In genomic region chr2:26342044-26342443, GRCm38 (mm10) we compare ENCODE assay signal across 8 mouse cellular contexts. TPM values are rescaled to one million over a fixed set of nuclear protein-coding genes. Genes with fewer than 3 reads are reported as not detected.
DNase-seq lines count a peak whose midpoint lies in the region; ATAC-seq and TF ChIP-seq lines count a peak whose summit lies in the region.

No protein-coding gene starts in this region.

- 83% methylated on average over 10 of the region's 10 CpGs for WGBS in hindbrain, embryonic 12.5 days
- WGBS in hindbrain, embryonic 10.5 days: 88% methylated on average over 10 of the region's 10 CpGs
- WGBS in heart, embryonic 15.5 days: 20% methylated on average over 10 of the region's 10 CpGs
- WGBS in liver, postnatal 0 days (ENCODE audit: insufficient replicate concordance): 59% methylated on average over 10 of the region's 10 CpGs
- 28% methylated on average over 10 of the region's 10 CpGs for WGBS in stomach, embryonic 14.5 days

- no peaks in the 10 kb centered on the region for H3K27me3 ChIP-seq in hindbrain, embryonic 12.5 days
- H3K27me3 ChIP-seq in hindbrain, embryonic 10.5 days (ENCODE audit: insufficient read depth, poor library complexity, severe bottlenecking): no peaks in the 10 kb centered on the region
- H3K27me3 ChIP-seq in heart, embryonic 15.5 days: no peaks in the 10 kb centered on the region
- H3K27me3 ChIP-seq in liver, postnatal 0 days (ENCODE audit: insufficient read depth, low read length): no peaks in the 10 kb centered on the region
- H3K27me3 ChIP-seq in stomach, embryonic 14.5 days (ENCODE audit: control insufficient read depth, insufficient read depth, low read length): no peaks in the 10 kb centered on the region

- H3K36me3 ChIP-seq in hindbrain, embryonic 12.5 days: peaks cover 87% of the 10 kb centered on the region
- peaks cover 88% of the 10 kb centered on the region for H3K36me3 ChIP-seq in hindbrain, embryonic 10.5 days
- peaks cover 30% of the 10 kb centered on the region for H3K36me3 ChIP-seq in heart, embryonic 15.5 days
- H3K36me3 ChIP-seq in liver, postnatal 0 days (replicated peaks; ENCODE audit: insufficient read depth, low read length): no peaks in the 10 kb centered on the region; the same call in 1 of the 2 replicates
- peaks cover 61% of the 10 kb centered on the region for H3K36me3 ChIP-seq in stomach, embryonic 14.5 days (ENCODE audit: control insufficient read depth, insufficient read depth, low read length)

- no peak overlapping the region for H3K4me3 ChIP-seq in hindbrain, embryonic 12.5 days
- H3K4me3 ChIP-seq in hindbrain, embryonic 10.5 days: no peak overlapping the region
- H3K4me3 ChIP-seq in heart, embryonic 15.5 days: peak overlapping the region; percentile 10; the same call in 1 of the 2 replicates
- no peak overlapping the region for H3K4me3 ChIP-seq in liver, postnatal 0 days (ENCODE audit: low read depth, low read length)
- no peak overlapping the region for H3K4me3 ChIP-seq in stomach, embryonic 14.5 days (ENCODE audit: low read depth, low read length)

- no peak overlapping the region for H3K4me2 ChIP-seq in hindbrain, embryonic 12.5 days (replicated peaks)
- H3K4me2 ChIP-seq in heart, embryonic 15.5 days: peak overlapping the region; percentile 55
- H3K4me2 ChIP-seq in liver, postnatal 0 days (ENCODE audit: low read depth, low read length): no peak overlapping the region
- no peak overlapping the region for H3K4me2 ChIP-seq in stomach, embryonic 14.5 days (replicated peaks; ENCODE audit: low read depth, low read length)

- H3K4me1 ChIP-seq in hindbrain, embryonic 12.5 days: no peaks in the 10 kb centered on the region
- H3K4me1 ChIP-seq in hindbrain, embryonic 10.5 days (replicated peaks): no peaks in the 10 kb centered on the region
- peaks cover 52% of the 10 kb centered on the region for H3K4me1 ChIP-seq in heart, embryonic 15.5 days (replicated peaks)
- H3K4me1 ChIP-seq in liver, postnatal 0 days (ENCODE audit: insufficient read depth): peaks cover 7% of the 10 kb centered on the region
- H3K4me1 ChIP-seq in stomach, embryonic 14.5 days (ENCODE audit: control insufficient read depth, insufficient read depth, low read length): peaks cover 25% of the 10 kb centered on the region

- no peak for ATAC-seq in hindbrain, embryonic 12.5 days (ENCODE audit: low FRiP score)
- peak; percentile 66 for ATAC-seq in heart, embryonic 15.5 days (replicated peaks; ENCODE audit: insufficient number of reproducible peaks, insufficient read depth, low FRiP score, low read depth)
- ATAC-seq in liver, postnatal 0 days: peak; percentile 42
- ATAC-seq in stomach, embryonic 14.5 days (ENCODE audit: insufficient number of reproducible peaks, insufficient read depth, low FRiP score, low read depth): peak; percentile 86

- no peaks in the 10 kb centered on the region for H3K9me3 ChIP-seq in hindbrain, embryonic 12.5 days (replicated peaks)
- H3K9me3 ChIP-seq in hindbrain, embryonic 10.5 days: no peaks in the 10 kb centered on the region
- H3K9me3 ChIP-seq in heart, embryonic 15.5 days (replicated peaks): no peaks in the 10 kb centered on the region
- H3K9me3 ChIP-seq in liver, postnatal 0 days (ENCODE audit: low read length): no peaks in the 10 kb centered on the region
- no peaks in the 10 kb centered on the region for H3K9me3 ChIP-seq in stomach, embryonic 14.5 days (ENCODE audit: control insufficient read depth, low read depth, low read length)

- 0 out of 2 replicates have a peak overlapping the region, but pooled peaks have one; percentile 2 for H3K9ac ChIP-seq in hindbrain, embryonic 12.5 days
- H3K9ac ChIP-seq in heart, embryonic 15.5 days: 0 out of 2 replicates have a peak overlapping the region, but pooled peaks have one; percentile 32
- H3K9ac ChIP-seq in liver, postnatal 0 days (replicated peaks): no peak overlapping the region
- H3K9ac ChIP-seq in stomach, embryonic 14.5 days (replicated peaks; ENCODE audit: low read depth, low read length): no peak overlapping the region

- TF ChIP-seq CTCF in liver, postnatal 0 days (IDR thresholded peaks at IDR 0.05; ENCODE audit: low read depth): no peak

- DNase-seq in hindbrain, embryonic 10.5 days (ENCODE audit: low spot score): no peak
- peak; percentile 73 to 79 for DNase-seq in cerebellum, postnatal 10 days
- DNase-seq in kidney, postnatal 25 days: peak; percentile 68 to 81
- peak; percentile 57 for DNase-seq in liver, postnatal 0 days
- DNase-seq in embryo, embryonic 11 days: no peak

- peak overlapping the region; percentile 30; the same call in 1 of the 2 replicates for H3K27ac ChIP-seq in hindbrain, embryonic 12.5 days
- no peak overlapping the region for H3K27ac ChIP-seq in hindbrain, embryonic 10.5 days
- H3K27ac ChIP-seq in heart, embryonic 15.5 days: peak overlapping the region; percentile 96
- H3K27ac ChIP-seq in liver, postnatal 0 days (ENCODE audit: low read depth): peak overlapping the region; percentile 29; the same call in 1 of the 2 replicates
- H3K27ac ChIP-seq in stomach, embryonic 14.5 days (ENCODE audit: low read length): peak overlapping the region; percentile 90

- no peak for TF ChIP-seq EP300 in liver, postnatal 0 days (IDR thresholded peaks at IDR 0.05; ENCODE audit: low read depth)

RNA-seq across cellular contexts. Expression of gene Dnlz, which starts 9.9 kb away (rescaled TPM):
- 33.2 and 34.7 TPM in 2 replicates for polyA plus RNA-seq in hindbrain, embryonic 12.5 days (2016; fragmentation: Nextera tagmentation; extraction: Ambion mirVana)
- polyA plus RNA-seq in hindbrain, embryonic 10.5 days (2016; fragmentation: Nextera tagmentation; extraction: Ambion mirVana): 36.8 and 38.8 TPM in 2 replicates
- 22.1 and 27.9 TPM in 2 replicates for polyA plus RNA-seq in heart, embryonic 15.5 days (2015; fragmentation: Nextera tagmentation; extraction: Ambion mirVana)
- 7.5 and 7.9 TPM in 2 replicates for polyA plus RNA-seq in liver, postnatal 0 days (2015; fragmentation: Nextera tagmentation; extraction: Ambion mirVana)
- 25.6 and 27.6 TPM in 2 replicates for polyA plus RNA-seq in stomach, embryonic 14.5 days (2014; fragmentation: Nextera tagmentation; extraction: Ambion mirVana)

RNA-seq across cellular contexts. Expression of gene Card9, which starts 18.7 kb away (rescaled TPM):
- 0.78 and 1.1 TPM in 2 replicates for polyA plus RNA-seq in hindbrain, embryonic 12.5 days (2016; fragmentation: Nextera tagmentation; extraction: Ambion mirVana)
- 0.62 and 1.1 TPM in 2 replicates for polyA plus RNA-seq in hindbrain, embryonic 10.5 days (2016; fragmentation: Nextera tagmentation; extraction: Ambion mirVana)
- polyA plus RNA-seq in heart, embryonic 15.5 days (2015; fragmentation: Nextera tagmentation; extraction: Ambion mirVana): 0.60 and 1.7 TPM in 2 replicates
- polyA plus RNA-seq in liver, postnatal 0 days (2015; fragmentation: Nextera tagmentation; extraction: Ambion mirVana): 2.1 and 2.2 TPM in 2 replicates
- 0.51 and 0.88 TPM in 2 replicates for polyA plus RNA-seq in stomach, embryonic 14.5 days (2014; fragmentation: Nextera tagmentation; extraction: Ambion mirVana)

RNA-seq across cellular contexts. Expression of gene Gpsm1, which starts 26.7 kb away (rescaled TPM):
- polyA plus RNA-seq in hindbrain, embryonic 12.5 days (2016; fragmentation: Nextera tagmentation; extraction: Ambion mirVana): 125 and 133 TPM in 2 replicates
- 99.2 and 114 TPM in 2 replicates for polyA plus RNA-seq in hindbrain, embryonic 10.5 days (2016; fragmentation: Nextera tagmentation; extraction: Ambion mirVana)
- polyA plus RNA-seq in heart, embryonic 15.5 days (2015; fragmentation: Nextera tagmentation; extraction: Ambion mirVana): 64.4 and 71.6 TPM in 2 replicates
- polyA plus RNA-seq in liver, postnatal 0 days (2015; fragmentation: Nextera tagmentation; extraction: Ambion mirVana): 1.9 TPM in 2 replicates
- polyA plus RNA-seq in stomach, embryonic 14.5 days (2014; fragmentation: Nextera tagmentation; extraction: Ambion mirVana): 24.0 and 24.1 TPM in 2 replicates

RNA-seq across cellular contexts. Expression of gene Snapc4, which starts 38.4 kb away (rescaled TPM):
- polyA plus RNA-seq in hindbrain, embryonic 12.5 days (2016; fragmentation: Nextera tagmentation; extraction: Ambion mirVana): 36.2 and 37.3 TPM in 2 replicates
- polyA plus RNA-seq in hindbrain, embryonic 10.5 days (2016; fragmentation: Nextera tagmentation; extraction: Ambion mirVana): 35.3 and 35.5 TPM in 2 replicates
- polyA plus RNA-seq in heart, embryonic 15.5 days (2015; fragmentation: Nextera tagmentation; extraction: Ambion mirVana): 16.8 and 19.6 TPM in 2 replicates
- 5.0 and 5.5 TPM in 2 replicates for polyA plus RNA-seq in liver, postnatal 0 days (2015; fragmentation: Nextera tagmentation; extraction: Ambion mirVana)
- 29.4 and 32.2 TPM in 2 replicates for polyA plus RNA-seq in stomach, embryonic 14.5 days (2014; fragmentation: Nextera tagmentation; extraction: Ambion mirVana)

RNA-seq across cellular contexts. Expression of gene Entr1, which starts 47.1 kb away (rescaled TPM):
- polyA plus RNA-seq in hindbrain, embryonic 12.5 days (2016; fragmentation: Nextera tagmentation; extraction: Ambion mirVana): 179 and 188 TPM in 2 replicates
- polyA plus RNA-seq in hindbrain, embryonic 10.5 days (2016; fragmentation: Nextera tagmentation; extraction: Ambion mirVana): 136 and 141 TPM in 2 replicates
- 72.3 and 82.9 TPM in 2 replicates for polyA plus RNA-seq in heart, embryonic 15.5 days (2015; fragmentation: Nextera tagmentation; extraction: Ambion mirVana)
- polyA plus RNA-seq in liver, postnatal 0 days (2015; fragmentation: Nextera tagmentation; extraction: Ambion mirVana): 28.0 and 29.0 TPM in 2 replicates
- polyA plus RNA-seq in stomach, embryonic 14.5 days (2014; fragmentation: Nextera tagmentation; extraction: Ambion mirVana): 102 and 117 TPM in 2 replicates

Comparison
In these comparisons a context has a peak if more than half of its experiments do, and no peak if none do; other contexts are left out.
1. H3K9ac ChIP-seq: peak in hindbrain, embryonic 12.5 days (single experiment) and heart, embryonic 15.5 days (single experiment); none in liver, postnatal 0 days (single experiment) and stomach, embryonic 14.5 days (single experiment).
2. DNase-seq: peak in cerebellum, postnatal 10 days (2 of 2), kidney, postnatal 25 days (2 of 2) and liver, postnatal 0 days (single experiment); none in hindbrain, embryonic 10.5 days (single experiment) and embryo, embryonic 11 days (single experiment).